Mouse (Mus musculus) midbrain, embryonic 11.5 days (tissue): ENCODE measurements around the gene Gm21887. TPM values are rescaled to one million over a fixed set of nuclear protein-coding genes. Genes with fewer than 3 reads are reported as not detected.
"Not testable (repeated sequence)": the region's sequence is repeated elsewhere in the genome, so short reads cannot be mapped to it uniquely, and the experiment has no call there.

Experiments used
- ATAC-seq: fragments of 200-750 bp; cut with Nextera tagmentation; 2 replicates; pipeline ENCODE4 v1.8.0; 2017; ENCODE audit warnings: moderate TSS enrichment, moderate library complexity; ENCODE audit not compliant: low FRiP score
- DNase-seq: peaks from one replicate; pipeline ENCODE4 v3.0.0; 2015; ENCODE audit warnings: low spot score; ENCODE audit errors: missing footprints
- H3K27ac ChIP-seq: fragments of 300-500 bp; sonication (generic); 2 replicates; pipeline ENCODE4 v1.5.1; 2014; ENCODE audit warnings: low read depth, low read length
- H3K27me3 ChIP-seq: fragments of 300-500 bp; sonication (generic); 2 replicates; pipeline ENCODE4 v1.6.1; 2014; ENCODE audit warnings: mild to moderate bottlenecking, low read length, moderate library complexity, mixed read lengths; ENCODE audit not compliant: control insufficient read depth, insufficient read depth
- H3K36me3 ChIP-seq: fragments of 300-500 bp; sonication (generic); 2 replicates; pipeline ENCODE4 v1.6.1; 2014; ENCODE audit warnings: mild to moderate bottlenecking, low read length, moderate library complexity, mixed read lengths; ENCODE audit not compliant: control insufficient read depth, insufficient read depth
- H3K4me1 ChIP-seq: fragments of 300-500 bp; sonication (generic); 2 replicates; pipeline ENCODE4 v1.6.1; 2014; ENCODE audit warnings: low read length; ENCODE audit not compliant: control insufficient read depth, insufficient read depth
- H3K4me2 ChIP-seq: fragments of 300-500 bp; sonication (generic); 2 replicates; pipeline ENCODE4 v1.6.1; 2014; ENCODE audit warnings: mild to moderate bottlenecking, moderate library complexity
- H3K4me3 ChIP-seq: fragments of 300-500 bp; sonication (generic); 2 replicates; pipeline ENCODE4 v1.5.1; 2014; ENCODE audit warnings: low read depth, low read length
- H3K9ac ChIP-seq: fragments of 300-500 bp; sonication (generic); 2 replicates; pipeline ENCODE4 v1.6.1; 2014; ENCODE audit warnings: low read length
- H3K9me3 ChIP-seq: fragments of 300-500 bp; sonication (generic); 2 replicates; pipeline ENCODE4 v1.6.1; 2016; ENCODE audit warnings: low read length; ENCODE audit not compliant: control insufficient read depth
- WGBS: fragments of 180-500 bp; shearing (Covaris S2); extraction: QIAGEN DNeasy Blood & Tissue Kit; methylation state at CpG from one replicate; pipeline ENCODE4 v1.1.7; 2014; 5-methylcytosine and 5-hydroxymethylcytosine counted together
- polyA plus RNA-seq: library from polyadenylated mRNA; unstranded; fragments of >200 nt; fragmentation: Nextera tagmentation; extraction: Ambion mirVana; gene quantifications from 2 replicates; pipeline ENCODE4 v1.2.1, GENCODE M21; 2014

Gene Gm21887
- polyA plus RNA-seq, 1 experiment from 2014 or later, result 177 TPM

- not testable (repeated sequence) for H3K9me3 ChIP-seq, H3K9ac ChIP-seq, H3K4me2 ChIP-seq, H3K4me1 ChIP-seq, H3K27me3 ChIP-seq, H3K4me3 ChIP-seq, H3K27ac ChIP-seq, H3K36me3 ChIP-seq, ATAC-seq
- peak; percentile 88 for DNase-seq
- WGBS, result 25% methylated on average over 2 of the region's 2 CpGs
These were observed 14.4 kb upstream of the Gm21887 start for GRCm38 (mm10) chrX:169994866-169995711.

- not testable (repeated sequence) for ATAC-seq, H3K36me3 ChIP-seq, H3K4me1 ChIP-seq, H3K9me3 ChIP-seq, H3K9ac ChIP-seq, H3K27me3 ChIP-seq, H3K4me2 ChIP-seq, H3K27ac ChIP-seq, H3K4me3 ChIP-seq
- WGBS, result 40% methylated on average over 1 of the region's 17 CpGs
- peak; percentile 47 for DNase-seq
These were observed 13.4 kb upstream of the Gm21887 start for GRCm38 (mm10) chrX:169995909-169996521.

GRCm38 (mm10) chrX:169996926-169997325, 12.5 kb upstream of the Gm21887 start:
- H3K27me3 ChIP-seq, H3K4me2 ChIP-seq, H3K9me3 ChIP-seq, ATAC-seq, H3K9ac ChIP-seq, H3K36me3 ChIP-seq, H3K27ac ChIP-seq, DNase-seq, H3K4me1 ChIP-seq, H3K4me3 ChIP-seq: not testable (repeated sequence)
- no CpG with 5 or more reads among the region's 46 CpGs for WGBS

GRCm38 (mm10) chrX:169997456-169997853, 12.0 kb upstream of the Gm21887 start:
- not testable (repeated sequence) for H3K36me3 ChIP-seq, H3K9me3 ChIP-seq, ATAC-seq, H3K4me1 ChIP-seq, DNase-seq, H3K27me3 ChIP-seq
- peak overlapping the region; percentile 89 for H3K27ac ChIP-seq
- peak overlapping the region; percentile 30 for H3K4me3 ChIP-seq
- peak overlapping the region; percentile 57 for H3K4me2 ChIP-seq
- 35% methylated on average over 36 of the region's 40 CpGs for WGBS
- H3K9ac ChIP-seq, result peak overlapping the region; percentile 27; the same call in 1 of the 2 replicates

- not testable (repeated sequence) for H3K4me1 ChIP-seq, H3K9me3 ChIP-seq, H3K36me3 ChIP-seq, H3K27me3 ChIP-seq
- H3K4me3 ChIP-seq, result peak overlapping the region; percentile 30
- peak overlapping the region; percentile 89 for H3K27ac ChIP-seq
- ATAC-seq (peak; percentile 93), DNase-seq (peak; percentile 82)
- peak overlapping the region; percentile 57 for H3K4me2 ChIP-seq
- WGBS, result 24% methylated on average over 16 of the region's 37 CpGs
- H3K9ac ChIP-seq, result peak overlapping the region; percentile 27; the same call in 1 of the 2 replicates
These were observed 11.5 kb upstream of the Gm21887 start for GRCm38 (mm10) chrX:169997854-169998456.

GRCm38 (mm10) chrX:169998559-169999219, 10.8 kb upstream of the Gm21887 start:
- not testable (repeated sequence) for H3K36me3 ChIP-seq, H3K4me1 ChIP-seq, H3K27me3 ChIP-seq, H3K9ac ChIP-seq, H3K4me3 ChIP-seq, H3K27ac ChIP-seq, H3K4me2 ChIP-seq, DNase-seq, ATAC-seq, H3K9me3 ChIP-seq
- WGBS, result 25% methylated on average over 1 of the region's 4 CpGs

- peak; percentile 86 for DNase-seq
- not testable (repeated sequence) for ATAC-seq, H3K4me1 ChIP-seq, H3K36me3 ChIP-seq, H3K9ac ChIP-seq, H3K27me3 ChIP-seq, H3K4me2 ChIP-seq, H3K4me3 ChIP-seq, H3K9me3 ChIP-seq, H3K27ac ChIP-seq
- 46% methylated on average over 5 of the region's 11 CpGs for WGBS
These were observed 10.1 kb upstream of the Gm21887 start for GRCm38 (mm10) chrX:169999226-169999883.

- H3K9ac ChIP-seq, H3K27me3 ChIP-seq, H3K4me3 ChIP-seq, H3K4me1 ChIP-seq, ATAC-seq, H3K36me3 ChIP-seq, H3K4me2 ChIP-seq, DNase-seq, H3K9me3 ChIP-seq, H3K27ac ChIP-seq: not testable (repeated sequence)
- no CpG with 5 or more reads among the region's 3 CpGs for WGBS
These were observed 9.4 kb upstream of the Gm21887 start for GRCm38 (mm10) chrX:169999912-170000641.
